Mouse (Mus musculus) mouse embryonic stem cell (cell line): ENCODE data around the gene Mia2.
"Not testable (repeated sequence)": the region's sequence is repeated elsewhere in the genome, so short reads cannot be mapped to it uniquely, and the experiment has no call there.

Experiments used
- in situ Hi-C, 2 experiments: fragments of 300-500 bp; cut with MboI; formaldehyde crosslinking; loops; 1 replicate in 1 of 2; 3 replicates in 1 of 2; pipeline ENCODE4 v1.14.3; 2019 to 2020; ENCODE audit warnings: low sequenced_read_pairs in 2 of 2, low pct_unique_long_range_greater_than_20kb in 1 of 2, mixed read lengths in 1 of 2; ENCODE audit not compliant: unreplicated experiment in 1 of 2

The Mia2 gene

GRCm38 (mm10) chr12:59095104-59096025, at the start of gene Mia2:
Mia2 (plus strand) TSS chr12:59095799.
- in situ Hi-C loops, result no loop called here

GRCm38 (mm10) chr12:59052470-59052869, 43.1 kb upstream of the Mia2 start:
- in situ Hi-C loops, result no loop called here

- in situ Hi-C loops, result no loop called here
These were observed 42.4 kb upstream of the Mia2 start for GRCm38 (mm10) chr12:59053166-59053565.

GRCm38 (mm10) chr12:59053976-59054375, 41.6 kb upstream of the Mia2 start:
- in situ Hi-C loops, result no loop called here

GRCm38 (mm10) chr12:59055196-59055850, 40.3 kb upstream of the Mia2 start:
- in situ Hi-C loops, result no loop called here

- in situ Hi-C loops, result no loop called here
These were observed 39.4 kb upstream of the Mia2 start for GRCm38 (mm10) chr12:59056222-59056621.

- in situ Hi-C loops, result not testable (repeated sequence)
These were observed 37.4 kb upstream of the Mia2 start for GRCm38 (mm10) chr12:59058242-59058641.

- in situ Hi-C loops, result no loop called here
These were observed 35.3 kb upstream of the Mia2 start for GRCm38 (mm10) chr12:59060322-59060721.

GRCm38 (mm10) chr12:59060993-59061595, 34.5 kb upstream of the Mia2 start, which contains the start of gene Trappc6b:
Trappc6b (minus strand) TSS chr12:59061472.
- in situ Hi-C loops, result no loop called here

GRCm38 (mm10) chr12:59064837-59065236, 30.8 kb upstream of the Mia2 start:
- in situ Hi-C loops, result no loop called here

- in situ Hi-C loops, result no loop called here
These were observed 29.8 kb upstream of the Mia2 start for GRCm38 (mm10) chr12:59065776-59066175.

- in situ Hi-C loops, result no loop called here
These were observed 29.0 kb upstream of the Mia2 start, which contains the start of gene Pnn for GRCm38 (mm10) chr12:59066448-59067077. Pnn (plus strand) TSS chr12:59066884.

GRCm38 (mm10) chr12:59067095-59067494, 28.5 kb upstream of the Mia2 start:
- in situ Hi-C loops, result no loop called here

GRCm38 (mm10) chr12:59068791-59069190, 26.8 kb upstream of the Mia2 start:
- in situ Hi-C loops, result no loop called here

- in situ Hi-C loops, result no loop called here
These were observed 23.3 kb upstream of the Mia2 start for GRCm38 (mm10) chr12:59072286-59072685.

- in situ Hi-C loops, result no loop called here
These were observed 21.5 kb upstream of the Mia2 start for GRCm38 (mm10) chr12:59074052-59074451.

- in situ Hi-C loops, result no loop called here
These were observed 18.6 kb upstream of the Mia2 start for GRCm38 (mm10) chr12:59076996-59077395.

GRCm38 (mm10) chr12:59077883-59078282, 17.7 kb upstream of the Mia2 start:
- in situ Hi-C loops, result no loop called here

GRCm38 (mm10) chr12:59080461-59080860, 15.1 kb upstream of the Mia2 start:
- in situ Hi-C loops, result no loop called here
